Mouse (Mus musculus): ENCODE results near the gene Entpd4b. TPM values are rescaled to one million over a fixed set of nuclear protein-coding genes. Genes with fewer than 3 reads are reported as not detected.
"Not testable (repeated sequence)": the region's sequence is repeated elsewhere in the genome, so short reads cannot be mapped to it uniquely, and the experiment has no call there.

Entpd4b gene
- polyA plus RNA-seq (2012; rRNA removed) = 8.9 and 10.5 TPM in 2 replicates

DNA sequence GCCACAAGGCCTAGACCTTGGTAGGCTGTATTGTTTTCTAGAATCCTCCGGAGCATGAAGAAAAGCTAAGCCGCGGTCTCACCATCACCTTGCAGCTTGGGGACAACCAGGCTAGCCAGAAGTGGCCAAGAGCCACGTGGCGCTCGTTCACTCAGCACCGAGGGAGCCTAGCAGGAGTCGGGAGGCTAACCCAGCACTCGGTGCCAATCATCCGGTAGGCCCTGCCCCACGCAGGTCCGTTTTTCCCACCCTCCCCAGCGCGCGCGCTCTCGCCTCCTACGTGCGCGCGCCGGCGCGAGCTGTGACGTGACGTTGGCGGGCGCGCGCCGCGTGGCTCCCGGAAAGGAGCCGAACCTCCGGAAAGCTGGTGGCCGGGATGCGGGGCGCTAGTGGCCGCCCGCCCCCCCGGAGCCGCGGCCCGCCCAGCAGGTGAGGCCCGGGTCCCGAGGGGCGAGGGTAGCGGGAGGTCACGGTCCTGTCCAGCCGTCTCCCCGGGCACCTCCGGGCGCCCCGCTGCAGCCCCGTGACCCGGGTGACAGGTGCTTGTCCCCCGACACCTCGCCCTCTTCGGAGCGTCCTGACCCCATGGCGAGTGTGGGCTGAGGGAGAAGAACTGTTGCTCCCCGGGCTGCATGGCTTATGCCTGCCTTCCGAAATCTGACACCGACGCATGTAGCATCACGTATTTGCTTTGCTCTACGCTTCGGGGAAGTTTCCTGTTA lies at the start of gene Entpd4b:
Gene Entpd4b, plus strand, starts transcription at position 315 of the 722 bp plus-strand sequence.
- DNase-seq (ENCODE audit: low read depth) = not testable (repeated sequence)

DNA sequence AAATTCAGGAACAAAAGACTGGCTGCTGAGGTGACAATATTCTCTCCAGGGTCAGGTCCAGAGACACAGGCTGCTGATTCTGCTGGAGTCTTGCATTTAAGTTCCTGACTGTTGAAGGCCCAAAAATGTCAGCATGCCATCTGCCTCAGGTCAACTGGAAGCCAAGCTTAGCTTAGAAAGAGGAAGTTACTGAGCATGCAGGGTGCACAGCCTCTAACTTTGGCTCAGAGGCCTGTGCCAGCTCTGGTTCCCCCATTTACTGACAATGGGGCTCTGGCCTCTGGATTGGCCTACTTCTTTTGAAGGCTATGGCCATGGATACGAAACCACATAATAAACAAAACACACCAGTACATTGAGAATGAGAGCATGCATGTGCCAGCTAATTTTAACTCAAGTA lies 48.2 kb upstream of the Entpd4b start:
- not testable (repeated sequence) for DNase-seq (ENCODE audit: low read depth)

- DNase-seq (ENCODE audit: low read depth) = not testable (repeated sequence)
Observed at GRCm38 (mm10) chr14:69512449-69512848, 42.8 kb upstream of the Entpd4b start, which contains the start of gene Gm27179. Gene Gm27179, minus strand, starts transcription at chr14:69512549.

GRCm38 (mm10) chr14:69520810-69521209 lies 34.4 kb upstream of the Entpd4b start:
- DNase-seq (ENCODE audit: low read depth) = not testable (repeated sequence)

GRCm38 (mm10) chr14:69523001-69523400 lies 32.2 kb upstream of the Entpd4b start:
- DNase-seq (ENCODE audit: low read depth) = not testable (repeated sequence)

GRCm38 (mm10) chr14:69526202-69526601 lies 29.0 kb upstream of the Entpd4b start:
- DNase-seq (ENCODE audit: low read depth) = not testable (repeated sequence)

DNA sequence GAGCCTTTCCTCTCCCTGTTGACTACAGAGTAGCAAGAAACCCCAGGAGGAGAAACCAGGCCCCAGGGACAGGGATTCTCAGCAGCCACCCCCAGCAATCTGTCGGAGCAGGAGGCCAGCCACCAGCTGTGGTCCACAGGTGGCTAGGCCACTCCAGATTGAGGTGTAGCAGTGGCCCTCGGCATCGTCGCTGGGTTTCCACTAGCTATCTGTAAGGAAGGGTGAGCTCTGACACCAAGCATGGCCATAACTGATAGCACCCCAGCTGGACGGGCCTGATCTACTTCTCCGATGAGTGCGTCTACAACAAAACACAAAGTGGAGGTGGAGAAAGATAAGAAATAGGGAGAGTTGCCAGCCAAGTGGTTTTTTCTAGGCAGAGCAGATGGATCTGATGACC lies 18.7 kb upstream of the Entpd4b start:
- not testable (repeated sequence) for DNase-seq (ENCODE audit: low read depth)

DNA sequence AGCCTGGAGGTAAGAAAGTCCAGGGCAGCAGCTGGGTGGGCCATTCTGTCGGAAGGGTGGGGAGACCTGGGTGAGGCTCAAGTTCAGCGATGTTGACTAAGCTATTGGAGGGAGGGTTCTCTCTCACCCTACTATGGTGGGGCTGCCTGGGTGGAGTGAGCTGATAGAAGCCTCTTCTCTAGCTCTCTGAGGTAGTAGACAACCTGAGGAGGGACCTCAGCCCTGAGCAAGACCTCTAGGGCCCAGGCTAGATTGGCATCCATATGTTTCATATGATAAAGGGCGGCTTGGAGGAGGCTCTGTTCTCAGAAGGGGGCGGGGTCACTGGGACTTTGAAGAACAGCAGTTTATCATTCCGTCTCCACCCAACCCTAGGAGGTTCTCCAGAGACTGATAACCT lies 15.1 kb upstream of the Entpd4b start:
- DNase-seq (ENCODE audit: low read depth) = not testable (repeated sequence)

GRCm38 (mm10) chr14:69542695-69543094 lies 12.5 kb upstream of the Entpd4b start:
- not testable (repeated sequence) for DNase-seq (ENCODE audit: low read depth)

- not testable (repeated sequence) for DNase-seq (ENCODE audit: low read depth)
Observed at GRCm38 (mm10) chr14:69544033-69544432, 11.2 kb upstream of the Entpd4b start.

GRCm38 (mm10) chr14:69545052-69545451 lies 10.2 kb upstream of the Entpd4b start:
- not testable (repeated sequence) for DNase-seq (ENCODE audit: low read depth)

DNA sequence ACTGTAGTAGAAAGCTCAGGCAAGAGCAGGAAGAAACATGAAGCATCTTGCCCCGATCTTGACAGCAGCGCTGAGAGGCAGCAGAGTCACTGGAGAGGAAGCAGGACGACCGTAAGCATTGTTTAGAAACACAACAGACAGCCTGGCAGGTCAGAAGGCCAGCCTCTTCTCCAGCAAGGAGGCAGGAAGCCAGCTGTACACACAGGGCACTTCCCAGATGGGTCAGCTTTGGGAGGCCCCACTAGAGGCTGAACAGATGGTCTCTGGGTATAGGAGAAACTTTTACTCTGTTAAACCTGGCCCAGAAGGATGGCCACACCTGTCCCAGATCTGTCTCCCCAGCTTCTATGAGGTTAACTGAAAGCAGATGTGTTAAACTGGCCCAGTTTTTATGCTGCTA lies 7.9 kb upstream of the Entpd4b start:
- not testable (repeated sequence) for DNase-seq (ENCODE audit: low read depth)

DNA sequence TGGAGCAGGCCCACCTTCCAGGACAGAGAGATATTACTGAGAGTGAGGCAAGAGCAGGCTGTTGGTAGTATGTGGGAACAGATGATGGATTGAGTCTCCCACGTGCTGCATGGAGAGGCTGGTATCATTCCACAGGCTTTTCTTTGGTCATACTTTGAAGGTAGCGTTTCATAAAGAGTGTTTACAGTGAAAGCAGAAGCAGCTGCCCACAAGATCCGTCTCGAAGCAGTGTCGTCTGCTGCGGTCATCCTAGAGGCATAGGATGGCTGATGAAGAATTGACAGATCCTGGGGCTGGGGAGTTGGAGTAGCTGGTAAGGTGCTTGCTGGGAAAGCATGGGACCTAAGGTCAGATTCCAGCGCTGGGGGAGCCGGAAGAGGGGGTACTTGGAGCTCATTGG lies 1.6 kb downstream of the Entpd4b start:
- DNase-seq (ENCODE audit: low read depth) = not testable (repeated sequence)

DNA sequence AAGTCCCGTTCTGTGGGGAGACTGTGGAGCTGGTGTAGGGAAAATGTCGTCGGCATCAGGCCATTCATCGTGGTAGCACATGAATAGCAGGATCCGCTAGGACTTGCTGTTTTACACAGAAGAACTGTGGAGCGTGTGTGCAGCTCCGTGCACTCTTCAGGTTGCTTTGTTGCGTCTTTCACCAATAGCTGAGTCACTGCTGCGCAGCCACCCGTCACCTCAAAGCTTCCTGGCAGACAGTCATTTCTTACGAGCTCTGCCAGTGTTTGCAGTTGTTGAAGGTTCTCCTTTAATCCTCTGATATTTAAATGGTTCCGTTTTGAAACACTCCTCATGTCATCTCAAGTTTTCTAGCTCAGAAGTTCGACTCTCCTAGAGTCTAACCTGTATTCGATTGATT lies 2.3 kb downstream of the Entpd4b start:
- DNase-seq (ENCODE audit: low read depth) = not testable (repeated sequence)

Other genes with a start within 250 kb of the Entpd4b start
- gene Gm16867, start 52.1 kb upstream of the Entpd4b start, polyA plus RNA-seq (2012; rRNA removed) = not detected in 2 replicates
- gene Gm27179, start 42.9 kb upstream of the Entpd4b start, polyA plus RNA-seq (2012; rRNA removed) = not detected in 2 replicates

Measured in brain, embryonic 14.5 days (tissue).